Mouse (Mus musculus): ENCODE measurements around the gene Bclaf1. TPM values are rescaled to one million over a fixed set of nuclear protein-coding genes. Genes with fewer than 3 reads are reported as not detected.

The Bclaf1 gene
- polyA plus RNA-seq, 1 experiment = 239 TPM

DNA sequence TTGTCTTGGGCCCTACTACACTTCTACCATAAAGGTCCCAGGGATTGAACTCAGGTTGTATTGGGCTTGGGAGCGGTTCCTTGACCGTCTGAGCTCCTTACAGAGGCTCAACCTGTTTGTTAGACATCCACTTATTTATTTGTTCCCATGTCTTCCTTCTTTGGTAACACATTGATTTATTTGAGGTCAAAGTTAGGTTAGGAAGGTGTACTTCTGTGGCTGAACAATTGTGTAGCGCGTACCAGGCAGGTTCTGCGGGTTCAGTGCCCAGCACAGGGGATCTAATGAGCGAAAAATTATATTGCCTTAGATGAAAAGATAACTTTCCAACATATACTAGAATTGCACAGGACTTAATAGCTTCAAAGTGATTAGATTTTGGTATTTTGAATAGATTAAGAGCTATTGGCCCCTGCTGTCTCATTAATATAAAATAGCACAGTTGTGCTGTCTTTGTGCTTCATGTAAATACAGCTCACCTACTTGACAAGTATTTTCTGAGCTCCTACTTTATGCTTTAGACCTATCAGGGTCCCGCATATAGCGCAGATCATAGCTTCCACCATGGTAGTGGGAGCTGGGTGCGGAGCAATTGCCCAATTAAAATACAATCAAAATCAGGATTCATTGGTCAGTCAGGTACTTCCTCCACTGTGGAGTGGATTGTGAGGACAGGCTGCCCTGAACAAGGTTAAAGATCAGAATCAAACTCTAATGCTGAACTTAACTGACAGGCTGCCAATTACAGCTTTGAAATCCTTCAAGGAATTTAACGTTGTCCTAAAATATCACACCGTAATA lies 1.1 kb upstream of the Bclaf1 start:
- H3K4me3 ChIP-seq (replicated peaks; ENCODE audit: control insufficient read depth, low read depth, low read length) = peak overlapping the region; percentile 80
- no peak for TF ChIP-seq CTCF (IDR thresholded peaks at IDR 0.05; ENCODE audit: control insufficient read depth, insufficient read depth, low read length)
- no peak for TF ChIP-seq POLR2A (IDR thresholded peaks at IDR 0.05; ENCODE audit: borderline replicate concordance, control insufficient read depth, low read depth, low read length)
- H3K27ac ChIP-seq (ENCODE audit: control insufficient read depth, insufficient read depth, low read depth, low read length, poor library complexity) = peak overlapping the region; percentile 99; the same call in 1 of the 2 replicates
- WGBS = 47% methylated on average over 11 of the region's 11 CpGs
- no peaks in the 10 kb centered on the region; the same call in 1 of the 2 replicates for H3K4me1 ChIP-seq (ENCODE audit: control insufficient read depth, insufficient read depth, low read length)

DNA sequence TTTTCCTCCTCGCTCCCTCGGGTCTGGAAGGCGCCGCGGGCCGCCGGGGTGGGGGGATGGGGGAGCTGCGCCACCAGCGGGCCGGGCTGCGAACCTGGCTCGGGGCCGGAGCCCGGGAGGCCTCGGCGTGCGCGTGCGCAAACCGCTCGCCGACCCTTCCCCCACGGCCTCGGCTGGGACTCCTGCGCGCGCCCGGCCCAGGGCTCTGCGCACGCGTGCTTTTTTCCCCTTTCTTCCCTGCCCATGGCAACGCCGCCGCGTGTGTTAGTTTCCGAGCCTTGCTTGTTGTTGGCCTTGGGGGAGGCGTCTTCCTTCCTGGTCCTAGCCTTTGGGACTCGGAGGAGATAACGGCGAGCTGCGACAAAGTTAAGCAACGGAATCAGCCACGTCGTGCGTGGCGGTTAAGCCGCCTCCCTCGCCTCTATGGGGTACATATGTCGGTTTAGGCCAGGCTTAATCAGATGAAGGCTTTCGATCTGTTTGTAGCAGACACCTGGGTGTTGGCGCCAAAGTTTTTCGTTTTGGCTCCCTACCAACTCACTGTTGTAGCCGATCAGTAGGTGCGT lies 550 bp downstream of the Bclaf1 start:
- under 1% methylated on average over 53 of the region's 54 CpGs for WGBS
- no peaks in the 10 kb centered on the region; the same call in 1 of the 2 replicates for H3K4me1 ChIP-seq (ENCODE audit: control insufficient read depth, insufficient read depth, low read length)

DNA sequence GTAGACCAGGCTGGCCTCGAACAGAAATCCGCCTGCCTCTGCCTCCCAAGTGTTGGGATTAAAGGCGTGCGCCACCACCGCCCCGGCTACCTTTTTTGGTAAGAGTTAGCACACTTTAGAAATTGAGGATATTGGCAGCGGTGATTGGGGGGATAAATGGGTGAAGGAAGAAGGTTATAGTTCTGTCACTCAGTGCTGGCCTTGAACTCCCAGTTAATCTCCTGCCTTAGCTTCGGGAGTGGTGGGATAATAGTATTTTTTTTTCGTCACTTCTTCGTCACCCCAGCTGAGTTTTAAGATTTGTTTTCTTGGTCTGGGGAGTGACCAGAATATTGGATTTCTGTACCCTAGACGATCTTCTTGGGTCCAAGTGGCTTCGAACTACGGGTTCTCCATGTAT lies 1.2 kb downstream of the Bclaf1 start:
- Histone ChIP-seq H3K4me1 (ENCODE audit: control insufficient read depth, insufficient read depth, low read length) (no peaks in the 10 kb centered on the region; the same call in 1 of the 2 replicates), H3K27ac (ENCODE audit: control insufficient read depth, insufficient read depth, low read depth, low read length, poor library complexity) (peak overlapping the region; percentile 36; the same call in 1 of the 2 replicates), H3K4me3 (replicated peaks; ENCODE audit: control insufficient read depth, low read depth, low read length) (peak overlapping the region; percentile 62)
- TF ChIP-seq CTCF (IDR thresholded peaks at IDR 0.05; ENCODE audit: control insufficient read depth, insufficient read depth, low read length) (no peak), POLR2A (IDR thresholded peaks at IDR 0.05; ENCODE audit: borderline replicate concordance, control insufficient read depth, low read depth, low read length) (no peak)
- 29% methylated on average over 13 of the region's 13 CpGs for WGBS

More for the DNA sequence above, 550 bp downstream of the Bclaf1 start:
- peak overlapping the region; percentile 98 for H3K27ac ChIP-seq (ENCODE audit: control insufficient read depth, insufficient read depth, low read depth, low read length, poor library complexity)
- peak overlapping the region; percentile 94 for H3K4me3 ChIP-seq (replicated peaks; ENCODE audit: control insufficient read depth, low read depth, low read length)
- TF ChIP-seq CTCF (IDR thresholded peaks at IDR 0.05; ENCODE audit: control insufficient read depth, insufficient read depth, low read length) (no peak), POLR2A (IDR thresholded peaks at IDR 0.05; ENCODE audit: borderline replicate concordance, control insufficient read depth, low read depth, low read length) (no peak)

DNA sequence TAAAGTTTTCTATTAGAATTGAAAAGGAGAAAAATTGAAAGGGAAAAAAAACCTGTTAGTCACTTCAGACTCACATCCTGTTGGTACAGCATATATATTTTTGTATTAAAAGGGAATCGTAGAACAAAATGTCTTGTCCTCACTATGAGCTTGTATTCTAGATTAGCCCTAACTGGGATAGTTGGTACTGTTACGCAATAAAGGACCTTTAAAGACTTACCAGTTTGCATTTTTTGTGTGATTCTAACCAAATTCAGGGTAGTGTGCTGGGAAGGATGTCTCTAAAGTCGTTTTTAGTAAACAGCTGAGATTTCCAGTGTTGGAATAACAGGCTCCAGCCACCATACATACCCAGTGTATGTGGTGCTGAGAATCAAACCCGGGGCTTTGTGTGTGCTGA lies 1.7 kb downstream of the Bclaf1 start:
- H3K4me1 ChIP-seq (ENCODE audit: control insufficient read depth, insufficient read depth, low read length) = no peaks in the 10 kb centered on the region; the same call in 1 of the 2 replicates
- H3K4me3 ChIP-seq (replicated peaks; ENCODE audit: control insufficient read depth, low read depth, low read length) = peak overlapping the region; percentile 15
- TF ChIP-seq POLR2A (IDR thresholded peaks at IDR 0.05; ENCODE audit: borderline replicate concordance, control insufficient read depth, low read depth, low read length) = no peak
- no peak for TF ChIP-seq CTCF (IDR thresholded peaks at IDR 0.05; ENCODE audit: control insufficient read depth, insufficient read depth, low read length)
- 33% methylated on average over 4 of the region's 4 CpGs for WGBS
- no peak overlapping the region for H3K27ac ChIP-seq (ENCODE audit: control insufficient read depth, insufficient read depth, low read depth, low read length, poor library complexity)

GRCm38 (mm10) chr10:20314797-20315196 lies 2.5 kb downstream of the Bclaf1 start:
- H3K27ac ChIP-seq (ENCODE audit: control insufficient read depth, insufficient read depth, low read depth, low read length, poor library complexity) = no peak overlapping the region
- no peak for TF ChIP-seq POLR2A (IDR thresholded peaks at IDR 0.05; ENCODE audit: borderline replicate concordance, control insufficient read depth, low read depth, low read length)
- TF ChIP-seq CTCF (IDR thresholded peaks at IDR 0.05; ENCODE audit: control insufficient read depth, insufficient read depth, low read length) = 0 out of 2 replicates have a peak, but pooled peaks have one; percentile 9
- H3K4me1 ChIP-seq (ENCODE audit: control insufficient read depth, insufficient read depth, low read length) = no peaks in the 10 kb centered on the region; the same call in 1 of the 2 replicates
- 22% methylated on average over 2 of the region's 2 CpGs for WGBS
- H3K4me3 ChIP-seq (replicated peaks; ENCODE audit: control insufficient read depth, low read depth, low read length) = no peak overlapping the region

- WGBS = 70% methylated on average over 5 of the region's 5 CpGs
- Histone ChIP-seq H3K4me1 (ENCODE audit: control insufficient read depth, insufficient read depth, low read length) (no peaks in the 10 kb centered on the region), H3K27ac (ENCODE audit: control insufficient read depth, insufficient read depth, low read depth, low read length, poor library complexity) (no peak overlapping the region), H3K4me3 (replicated peaks; ENCODE audit: control insufficient read depth, low read depth, low read length) (no peak overlapping the region)
- TF ChIP-seq POLR2A (IDR thresholded peaks at IDR 0.05; ENCODE audit: borderline replicate concordance, control insufficient read depth, low read depth, low read length) = no peak
- TF ChIP-seq CTCF (IDR thresholded peaks at IDR 0.05; ENCODE audit: control insufficient read depth, insufficient read depth, low read length) = no peak
Observed at GRCm38 (mm10) chr10:20317466-20317865, 5.2 kb downstream of the Bclaf1 start.

GRCm38 (mm10) chr10:20326226-20326625 lies 14.0 kb downstream of the Bclaf1 start:
- Histone ChIP-seq H3K4me3 (replicated peaks; ENCODE audit: control insufficient read depth, low read depth, low read length) (no peak overlapping the region), H3K27ac (ENCODE audit: control insufficient read depth, insufficient read depth, low read depth, low read length, poor library complexity) (no peak overlapping the region), H3K4me1 (ENCODE audit: control insufficient read depth, insufficient read depth, low read length) (no peaks in the 10 kb centered on the region)
- TF ChIP-seq CTCF (IDR thresholded peaks at IDR 0.05; ENCODE audit: control insufficient read depth, insufficient read depth, low read length) (no peak), POLR2A (IDR thresholded peaks at IDR 0.05; ENCODE audit: borderline replicate concordance, control insufficient read depth, low read depth, low read length) (no peak)

DNA sequence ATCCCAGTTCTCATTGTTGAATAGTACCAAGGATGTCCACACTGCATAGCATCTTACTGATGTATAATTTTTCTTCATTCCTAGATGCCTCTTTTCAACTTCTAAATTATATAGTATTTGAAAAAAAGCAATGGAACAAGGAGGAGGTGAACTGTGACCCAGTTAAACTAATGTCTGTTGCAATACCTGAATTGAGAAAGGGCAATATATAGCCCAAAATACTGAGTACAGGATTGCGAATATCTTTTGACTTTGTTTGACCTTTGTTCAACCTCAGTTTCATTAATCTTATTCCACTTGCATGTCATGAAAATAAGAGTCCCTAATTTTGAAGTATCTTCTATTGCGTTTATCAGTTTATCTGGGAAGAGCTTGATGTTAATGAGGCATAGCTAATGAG lies 19.0 kb downstream of the Bclaf1 start:
- 82% methylated on average over 2 of the region's 2 CpGs for WGBS
- no peak overlapping the region for H3K4me3 ChIP-seq (replicated peaks; ENCODE audit: control insufficient read depth, low read depth, low read length)
- TF ChIP-seq POLR2A (IDR thresholded peaks at IDR 0.05; ENCODE audit: borderline replicate concordance, control insufficient read depth, low read depth, low read length) = no peak
- no peak for TF ChIP-seq CTCF (IDR thresholded peaks at IDR 0.05; ENCODE audit: control insufficient read depth, insufficient read depth, low read length)
- no peak overlapping the region for H3K27ac ChIP-seq (ENCODE audit: control insufficient read depth, insufficient read depth, low read depth, low read length, poor library complexity)
- H3K4me1 ChIP-seq (ENCODE audit: control insufficient read depth, insufficient read depth, low read length) = no peaks in the 10 kb centered on the region
